15 mouse cellular contexts compared by ENCODE assay signal in genomic region chrX:13516451-13516850, GRCm38 (mm10). TPM values are rescaled to one million over a fixed set of nuclear protein-coding genes. Genes with fewer than 3 reads are reported as not detected.
A peak's percentile ranks its signal among the peaks of the same experiment; 100 is the strongest.
DNase-seq lines count a peak whose midpoint lies in the region; ATAC-seq lines count a peak whose summit lies in the region.
"Had no signal": no experiment of that assay in that cellular context is flagged by ENCODE, and none has a peak within 500 bp of the region (broad histone marks: within the 10 kb centered on the region; RNA-seq: fewer than 3 reads in every experiment).

No protein-coding gene starts in this region.

- ATAC-seq in hematopoietic stem cell, adult 5-6 weeks (replicated peaks in 1 of 2; ENCODE audit: insufficient read depth in 1 of 2, low FRiP score in 2 of 2, low TSS enrichment in 1 of 2, low read depth in 1 of 2, poor library complexity in 2 of 2, severe bottlenecking in 2 of 2) = peak; percentile 62 to 66
- ATAC-seq: forebrain, embryonic 15.5 days had no signal

- peak; percentile 22 to 47 for DNase-seq in B cell, adult 2 months
- DNase-seq in CD4-positive, CD25-positive, alpha-beta regulatory T cell, adult 2 months (ENCODE audit: low read depth, low spot score) = peak; percentile 41
- DNase-seq in thymus, postnatal 0 days (ENCODE audit: low spot score) = peak; percentile 78
- no peak for DNase-seq in cerebellum, postnatal 10 days
- DNase-seq in embryo, embryonic 11 days = no peak
- no peak for DNase-seq in ovary, postnatal 14 days (ENCODE audit: low spot score)
- DNase-seq: adrenal gland, postnatal 25 days; cerebellum, adult 9-10 months; gastrocnemius, postnatal 10 days; layer of hippocampus, postnatal 36 days; left cerebral cortex, postnatal 4 days; lung, adult 18-20 months had no signal

RNA-seq across cellular contexts. Expression of gene Nyx, which starts 50.5 kb away (rescaled TPM):
- total RNA-seq in hematopoietic stem cell, adult 5-6 weeks (2017) = 0.05 TPM in 1 of 2 replicates, not detected in the other
- 0.05 and 0.10 TPM in 2 replicates for polyA plus RNA-seq in thymus, postnatal 0 days (2015; fragmentation: Nextera tagmentation; extraction: Ambion mirVana)
- total RNA-seq: liver, adult 2 months had no signal

Comparison
In these comparisons a context has a peak if more than half of its experiments do, and no peak if none do; other contexts are left out.
1. DNase-seq: peak in B cell, adult 2 months (2 of 2), CD4-positive, CD25-positive, alpha-beta regulatory T cell, adult 2 months (single experiment) and thymus, postnatal 0 days (single experiment); none in cerebellum, postnatal 10 days (0 of 2), embryo, embryonic 11 days (single experiment) and ovary, postnatal 14 days (single experiment).